Mouse (Mus musculus) left cerebral cortex, adult 18-20 months (tissue): ENCODE measurements around the gene Polr1e. TPM values are rescaled to one million over a fixed set of nuclear protein-coding genes. Genes with fewer than 3 reads are reported as not detected.
"Not testable (repeated sequence)": the region's sequence is repeated elsewhere in the genome, so short reads cannot be mapped to it uniquely, and the experiment has no call there.

Source experiments
- DNase-seq, 2 experiments: peaks; one replicate each; pipeline ENCODE4 v3.0.0; 2021 to 2022; ENCODE audit warnings: low spot score in 2 of 2, mixed read lengths in 1 of 2
- total RNA-seq, 2 experiments: library from RNA; stranded (reverse); gene quantifications; 2 replicates each; pipeline ENCODE4 v1.2.3; 2021

The Polr1e gene
- total RNA-seq, 2 experiments from 2014 or later = 8.8 to 9.3 TPM

GRCm38 (mm10) chr4:45047286-45047887 lies 29.0 kb downstream of the Polr1e start:
- DNase-seq = no peak

DNA sequence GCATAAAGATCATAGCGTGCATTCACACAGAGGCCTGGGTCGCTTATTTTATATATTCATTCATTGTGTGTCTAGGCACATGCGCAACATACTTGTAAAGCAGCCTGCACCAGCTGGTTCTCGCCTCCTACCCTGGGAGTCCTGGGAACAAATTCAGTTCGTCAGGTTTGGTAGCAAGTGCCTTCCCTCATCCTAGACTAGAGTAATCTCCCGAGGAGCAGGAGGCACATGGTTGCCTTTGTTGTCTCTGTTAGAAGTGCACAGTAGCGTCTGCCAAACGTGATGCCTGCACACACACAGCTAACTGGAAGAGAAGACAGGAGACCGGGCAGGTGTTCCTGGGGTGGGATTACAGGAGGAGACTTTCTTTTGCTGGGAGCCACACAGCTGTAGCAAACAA lies 29.6 kb downstream of the Polr1e start:
- peak; percentile 24 to 34 for DNase-seq

- DNase-seq = no peak
Measured at GRCm38 (mm10) chr4:45054862-45055261, 36.5 kb downstream of the Polr1e start.

DNA sequence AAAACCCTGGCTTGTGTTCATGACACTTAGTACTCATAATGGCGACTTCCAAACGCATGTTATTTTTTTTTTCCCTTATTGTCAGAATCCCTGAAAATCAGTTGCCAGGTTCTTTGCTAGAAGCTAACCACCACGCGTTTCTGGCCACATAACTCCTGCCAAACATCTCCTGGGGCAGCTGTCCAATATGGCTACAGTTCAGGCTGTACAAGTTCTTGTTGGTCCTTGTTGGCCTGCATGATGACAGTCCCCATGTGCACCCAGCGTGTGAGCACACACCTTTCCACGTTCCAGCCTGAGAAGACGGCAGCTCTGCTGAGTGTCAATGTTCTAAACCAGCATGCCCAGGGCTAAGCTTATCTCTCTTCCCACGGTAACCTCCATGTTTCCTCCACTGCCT lies 37.1 kb downstream of the Polr1e start:
- DNase-seq = no peak

GRCm38 (mm10) chr4:45063836-45064235 lies 45.5 kb downstream of the Polr1e start:
- DNase-seq = not testable (repeated sequence)

GRCm38 (mm10) chr4:45064577-45064976 lies 46.2 kb downstream of the Polr1e start:
- no peak for DNase-seq

- no peak for DNase-seq
Measured at GRCm38 (mm10) chr4:45066036-45066730, 47.8 kb downstream of the Polr1e start.

- DNase-seq = no peak
Measured at GRCm38 (mm10) chr4:45067742-45068141, 49.4 kb downstream of the Polr1e start.

GRCm38 (mm10) chr4:45072261-45072973 lies 54.0 kb downstream of the Polr1e start:
- DNase-seq = no peak

DNA sequence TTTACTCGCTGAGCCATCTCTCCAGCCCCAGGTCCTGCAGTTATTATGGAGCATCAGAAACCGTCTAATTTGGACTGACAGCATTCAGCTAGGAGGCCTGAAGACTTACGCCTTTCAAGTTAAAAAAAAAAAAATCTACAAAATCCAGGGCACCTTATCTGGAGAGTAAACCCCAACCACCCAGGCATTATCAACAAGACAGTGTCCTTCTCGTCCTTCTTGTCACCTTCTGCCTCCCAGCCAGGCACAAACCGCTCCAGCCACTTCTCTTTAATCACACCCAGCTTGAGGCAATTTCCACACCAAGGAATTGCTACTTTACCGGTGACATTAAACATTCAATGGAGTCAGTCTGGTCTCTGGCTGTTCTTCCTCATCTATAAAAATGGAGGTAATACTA lies 55.2 kb downstream of the Polr1e start:
- DNase-seq = no peak

- not testable (repeated sequence) for DNase-seq
Measured at GRCm38 (mm10) chr4:45081041-45081440, 62.7 kb downstream of the Polr1e start.

DNA sequence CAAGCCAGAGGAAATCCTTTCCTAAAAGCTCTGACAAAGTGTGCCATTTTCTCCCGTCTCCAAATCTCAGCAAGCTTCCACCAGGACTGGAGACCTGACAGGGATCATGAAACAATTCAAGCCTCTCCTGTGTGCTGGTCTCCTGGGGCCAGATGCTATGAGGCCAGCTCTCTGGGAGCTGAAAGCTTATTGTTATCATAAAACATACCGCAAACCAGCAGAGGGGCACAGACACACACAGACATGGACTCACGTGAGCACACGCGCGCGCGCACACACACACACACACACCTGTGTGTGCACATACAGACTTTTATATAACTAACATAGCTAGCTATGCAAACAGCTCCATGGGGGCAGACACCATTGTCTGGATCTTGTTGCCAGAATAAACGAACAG lies 64.6 kb downstream of the Polr1e start:
- peak in 1 of 2 experiments; percentile 6 for DNase-seq

DNA sequence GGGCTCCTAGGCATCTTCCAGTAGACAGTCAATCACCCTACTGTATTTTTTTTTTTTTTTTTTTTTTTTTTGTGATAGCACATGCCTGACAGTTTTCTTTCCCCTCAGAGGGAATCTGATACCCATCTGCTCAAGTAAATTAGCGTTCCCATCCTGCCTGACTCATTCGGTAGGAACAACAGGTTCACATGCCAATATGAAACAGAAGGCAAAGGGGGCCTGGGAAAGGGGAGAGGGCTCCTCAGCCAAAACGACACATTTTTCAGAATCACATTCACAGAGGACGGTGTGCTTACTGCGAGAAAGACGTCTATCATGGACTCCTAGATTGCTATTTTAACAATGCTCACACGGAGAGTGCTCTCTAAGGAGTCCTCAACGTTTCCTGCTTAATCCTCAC lies 65.1 kb downstream of the Polr1e start:
- DNase-seq = peak in 1 of 2 experiments; percentile 11

GRCm38 (mm10) chr4:45084021-45084894 lies 65.9 kb downstream of the Polr1e start, which contains the start of gene Fbxo10:
Fbxo10 (minus strand) TSS chr4:45084604.
- peak; percentile 94 for DNase-seq

DNA sequence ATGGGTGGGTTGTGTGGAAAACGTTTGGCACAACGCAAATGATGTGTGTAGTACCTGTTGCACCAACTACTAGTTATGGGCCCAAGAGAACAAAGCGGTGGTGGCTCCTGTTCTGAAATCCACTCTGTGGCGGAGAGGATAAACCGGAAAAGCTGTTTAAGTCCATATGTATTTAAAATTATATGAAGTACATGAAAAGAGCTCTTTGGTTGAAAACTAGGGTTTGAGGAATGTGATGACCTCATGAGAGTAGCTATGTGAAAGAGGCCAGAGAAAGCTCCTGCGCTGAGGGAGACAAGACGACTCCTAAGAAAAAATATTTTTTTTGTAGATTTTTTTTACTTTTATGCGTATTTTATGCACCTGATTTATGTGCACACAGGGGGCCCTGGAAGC lies 66.5 kb downstream of the Polr1e start:
- DNase-seq = no peak

Other genes starting within 250 kb of the Polr1e start
- gene Grhpr, start 37.2 kb upstream of the Polr1e start, total RNA-seq = 10 to 100 TPM; 31.6 to 32.0 TPM
- gene Zbtb5, start 6.2 kb upstream of the Polr1e start, total RNA-seq = 1 to 10 TPM; 8.4 to 8.7 TPM
- gene Fbxo10, start 66.0 kb downstream of the Polr1e start, total RNA-seq = 10 to 100 TPM; 31.4 to 32.4 TPM
- 10 to 100 TPM; 68.7 to 79.6 TPM for gene Tomm5, start 89.5 kb downstream of the Polr1e start, total RNA-seq
- 10 to 100 TPM in 1 of 2 experiments, 1 to 10 TPM in 1; 9.2 to 11.9 TPM for gene Frmpd1, start 166.3 kb downstream of the Polr1e start, total RNA-seq